Mouse (Mus musculus): ENCODE data around the gene Uggt1.

Gene Uggt1

DNA sequence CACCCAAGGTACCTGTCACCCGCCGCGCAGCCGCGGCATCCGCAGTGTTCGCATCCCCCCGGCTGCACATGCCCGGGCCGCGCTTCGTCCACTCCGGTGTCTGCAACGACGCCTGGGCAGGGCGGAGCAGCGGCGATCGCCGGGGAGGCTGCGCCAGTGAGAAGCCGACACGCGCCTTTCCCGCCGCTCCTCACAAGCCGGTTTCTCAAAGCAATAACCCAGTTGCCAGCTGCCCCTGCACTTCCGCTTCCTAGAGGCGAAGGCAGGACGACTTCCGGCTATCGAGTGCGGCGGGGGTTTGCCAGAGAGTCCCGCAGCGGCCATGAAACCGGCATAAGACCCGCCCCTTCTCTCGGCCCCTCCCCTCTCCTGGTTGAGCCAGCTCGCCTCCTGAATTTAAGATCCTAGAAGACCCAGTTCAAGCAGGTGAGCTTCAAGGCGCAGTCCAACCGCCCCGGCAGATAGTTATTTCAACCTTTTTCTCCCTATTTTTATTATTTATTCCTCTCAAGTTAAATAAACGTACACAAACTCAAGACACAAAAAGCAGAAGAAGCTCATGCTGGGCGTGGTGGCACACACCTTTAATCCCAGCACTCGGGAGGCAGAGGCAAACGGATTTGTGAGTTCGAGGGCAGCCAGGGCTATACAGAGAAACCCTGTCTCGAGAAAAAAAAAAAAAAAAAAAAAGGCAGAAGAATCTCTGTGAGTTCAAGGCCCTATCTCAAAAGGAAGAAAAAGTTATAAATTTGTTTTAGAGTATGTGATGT lies at the start of gene Uggt1:
TSS of gene Uggt1 (minus strand) at position 663 of the 770 bp plus-strand sequence.
- peak; percentile 83 for DNase-seq (ENCODE audit: low spot score)

DNA sequence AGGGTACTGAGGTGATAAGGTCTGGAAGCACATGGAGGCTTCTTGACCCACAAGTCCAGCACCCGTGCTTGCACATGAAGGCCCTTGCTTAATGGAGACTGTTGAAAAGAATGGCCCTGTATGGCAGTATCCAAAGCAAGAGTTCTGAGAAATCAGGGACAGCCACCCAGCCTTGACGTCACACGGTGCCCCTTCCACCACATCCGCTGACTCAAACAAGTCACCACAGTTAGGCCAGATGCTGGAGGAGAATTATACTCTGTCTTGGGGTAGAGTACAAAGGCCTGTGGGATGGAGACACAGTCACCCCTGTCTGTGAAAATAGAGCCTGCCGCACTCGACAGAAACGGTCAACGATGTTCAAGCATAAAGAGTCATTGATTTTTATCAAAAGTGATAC lies 49.0 kb upstream of the Uggt1 start:
- no peak for DNase-seq (ENCODE audit: low spot score)

DNA sequence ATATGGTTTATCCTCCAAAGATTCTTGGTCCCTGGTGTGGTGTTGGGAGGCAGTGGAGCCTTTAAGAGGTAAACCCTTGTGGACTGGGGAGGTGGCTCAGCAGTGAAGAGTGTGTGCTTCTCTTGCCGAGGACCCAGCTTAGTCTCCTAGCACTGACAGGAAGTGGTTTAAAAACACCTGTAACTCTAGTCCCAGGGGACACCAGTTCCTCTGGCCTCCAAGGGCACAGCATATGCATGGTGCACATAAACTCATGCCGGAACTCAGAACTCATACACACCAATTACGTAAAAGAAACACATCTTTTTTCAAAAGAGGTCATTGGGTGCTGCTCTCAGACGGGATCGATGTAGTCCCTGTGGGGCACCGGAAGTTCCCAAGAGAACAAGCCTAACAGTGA lies 37.3 kb upstream of the Uggt1 start:
- no peak for DNase-seq (ENCODE audit: low spot score)

DNA sequence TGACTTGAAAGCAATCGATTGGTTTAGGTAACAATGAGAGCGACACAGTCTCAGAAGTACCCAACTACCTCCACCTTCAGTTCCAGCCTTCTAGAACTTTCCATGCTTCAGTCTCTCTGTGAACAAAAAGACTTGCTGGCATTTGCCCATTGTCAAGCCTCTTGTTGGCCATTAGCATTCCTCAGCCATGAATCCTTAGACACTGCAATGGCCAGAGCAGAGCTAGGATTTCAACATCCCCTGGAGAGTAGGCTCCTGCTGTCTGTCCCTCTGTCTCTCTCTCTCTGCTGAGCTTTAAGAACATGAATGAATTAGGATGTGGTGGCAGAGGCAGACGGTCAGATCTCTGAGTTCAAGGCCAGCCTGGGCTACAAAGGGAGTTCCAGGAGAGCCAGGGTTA lies 36.4 kb upstream of the Uggt1 start:
- no peak for DNase-seq (ENCODE audit: low spot score)

DNA sequence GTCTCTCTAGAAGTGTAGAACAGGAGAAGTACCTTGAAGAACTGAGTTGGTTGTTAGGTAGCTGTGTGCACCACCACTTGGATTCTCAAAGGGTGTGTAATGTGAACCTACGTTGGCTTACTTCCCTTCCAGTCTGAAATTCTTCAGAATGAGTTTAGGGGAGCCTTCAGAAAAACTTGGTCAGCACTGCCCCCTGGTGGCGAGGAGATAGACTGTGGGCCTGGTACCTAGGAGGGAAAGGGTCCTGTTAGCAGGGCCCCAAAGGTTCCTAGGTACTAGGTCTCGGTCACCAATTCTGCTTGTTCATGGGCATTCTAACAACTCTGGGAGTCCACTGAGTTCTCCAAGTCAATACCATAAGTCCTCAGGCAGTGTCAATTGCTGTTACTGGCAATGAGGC lies 34.7 kb upstream of the Uggt1 start:
- DNase-seq (ENCODE audit: low spot score), result peak; percentile 69

DNA sequence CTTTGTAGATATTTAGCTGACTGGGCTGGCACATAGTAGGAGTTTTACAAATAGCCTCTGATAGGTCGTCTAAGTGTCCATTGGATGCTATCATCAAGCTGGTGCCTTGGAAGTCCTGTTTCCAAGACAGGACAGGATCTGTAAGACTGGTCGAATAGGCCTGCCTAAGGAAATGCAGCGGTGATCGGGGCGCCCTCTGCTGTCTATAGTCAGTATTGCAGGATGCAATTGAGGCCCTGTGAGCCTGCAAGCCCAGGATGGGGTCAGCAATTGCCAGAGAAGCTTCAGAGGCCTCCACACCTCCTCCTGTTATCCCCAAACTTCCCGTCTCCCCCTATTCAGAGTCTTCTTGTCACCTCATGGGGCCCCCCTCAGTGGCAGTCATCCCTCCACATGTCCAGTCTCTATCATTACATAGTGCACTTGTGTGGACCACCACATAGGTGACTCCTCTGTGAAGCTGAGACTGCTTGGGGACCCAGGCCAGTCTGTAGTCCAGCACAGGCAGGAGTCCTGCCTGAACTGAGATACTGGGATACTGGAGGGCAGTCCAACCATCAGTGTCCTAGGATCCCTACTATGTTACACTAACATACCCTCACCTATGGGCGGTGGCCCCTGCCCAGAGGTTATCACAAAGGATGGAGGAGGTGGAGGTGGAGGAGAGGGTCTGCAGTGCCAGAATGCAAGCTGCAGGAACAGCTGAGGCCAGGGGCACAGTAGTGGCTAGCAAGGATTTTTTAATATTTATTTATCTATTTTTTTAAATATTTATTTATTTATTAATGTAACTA lies 32.9 kb upstream of the Uggt1 start:
- peak; percentile 68 for DNase-seq (ENCODE audit: low spot score)

DNA sequence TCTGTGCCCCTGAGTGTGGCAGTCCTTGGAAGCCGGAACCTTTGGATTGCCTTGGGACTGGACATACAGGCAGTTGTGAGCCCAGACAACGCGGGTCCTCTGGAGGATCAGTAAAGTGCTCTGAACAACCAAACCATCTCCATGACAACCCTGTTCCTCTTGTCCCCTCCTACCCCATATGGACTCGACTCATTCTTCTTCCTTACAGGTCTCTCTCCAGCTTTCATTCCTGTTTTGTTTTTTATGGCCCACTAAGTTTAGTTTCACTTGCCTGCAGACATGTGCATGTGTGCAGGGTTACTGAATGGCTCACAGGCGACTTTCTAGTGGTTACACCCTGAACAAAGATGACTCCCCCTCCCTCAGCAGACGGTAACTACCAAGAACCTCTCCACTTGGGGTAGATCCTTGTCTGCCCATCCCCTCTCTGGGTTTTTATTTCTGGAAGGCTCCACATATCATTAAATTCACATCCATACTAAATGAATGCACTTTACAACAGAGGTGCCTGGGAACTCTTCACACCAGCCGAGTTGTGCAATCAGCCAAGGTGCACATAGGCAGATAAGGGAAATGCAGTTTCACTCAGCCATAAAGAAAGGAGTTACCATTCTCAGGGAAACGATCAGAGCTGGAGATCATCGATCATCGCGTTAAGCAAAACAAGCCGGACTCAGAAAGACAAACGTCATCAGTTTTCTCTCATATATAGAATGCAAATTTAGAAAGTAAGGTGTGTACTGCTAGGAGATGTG lies 31.3 kb upstream of the Uggt1 start:
- no peak for DNase-seq (ENCODE audit: low spot score)

DNA sequence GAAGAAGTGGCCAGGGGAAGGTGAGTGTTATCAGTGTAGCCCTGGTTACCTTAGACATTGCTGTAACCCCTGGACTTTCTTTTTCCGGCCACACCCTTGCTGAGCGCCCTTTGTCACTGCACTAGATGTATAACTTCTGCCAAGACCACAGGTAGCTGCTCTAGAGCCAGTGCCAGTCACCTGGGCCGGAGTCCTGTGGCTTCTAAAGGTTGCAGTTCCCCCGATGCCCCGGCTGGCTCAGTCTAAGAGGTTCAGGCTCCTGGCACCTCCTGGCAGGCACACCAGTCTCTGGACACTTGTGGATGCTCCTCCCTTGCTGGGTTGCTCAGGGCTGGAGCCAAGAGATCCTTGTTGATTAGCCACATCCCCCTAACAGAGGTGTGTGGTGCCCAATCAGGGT lies 29.9 kb upstream of the Uggt1 start, which contains the start of gene Neurl3:
TSS of gene Neurl3 (minus strand) at position 225 of the 400 bp plus-strand sequence.
- no peak for DNase-seq (ENCODE audit: low spot score)

DNA sequence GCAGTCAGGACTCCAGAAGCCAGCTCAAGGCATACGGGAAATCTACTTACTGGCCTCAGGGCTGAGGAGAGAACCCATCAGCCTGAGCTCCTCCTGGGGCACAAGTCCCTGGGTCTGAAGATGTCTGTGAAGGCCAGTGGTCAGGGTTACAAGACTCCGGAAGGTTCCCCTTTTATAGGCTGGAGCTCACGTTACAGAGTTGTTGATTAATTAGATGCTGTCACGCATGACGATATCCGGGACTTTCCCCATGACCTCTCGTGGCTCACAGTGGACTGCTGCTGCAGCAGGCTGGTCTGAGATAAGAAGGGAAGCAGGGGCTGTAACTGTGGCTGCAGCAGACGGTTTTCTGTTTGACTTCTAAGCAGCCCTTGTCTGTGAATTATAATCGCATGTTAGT lies 28.8 kb upstream of the Uggt1 start:
- DNase-seq (ENCODE audit: low spot score), result peak; percentile 34

DNA sequence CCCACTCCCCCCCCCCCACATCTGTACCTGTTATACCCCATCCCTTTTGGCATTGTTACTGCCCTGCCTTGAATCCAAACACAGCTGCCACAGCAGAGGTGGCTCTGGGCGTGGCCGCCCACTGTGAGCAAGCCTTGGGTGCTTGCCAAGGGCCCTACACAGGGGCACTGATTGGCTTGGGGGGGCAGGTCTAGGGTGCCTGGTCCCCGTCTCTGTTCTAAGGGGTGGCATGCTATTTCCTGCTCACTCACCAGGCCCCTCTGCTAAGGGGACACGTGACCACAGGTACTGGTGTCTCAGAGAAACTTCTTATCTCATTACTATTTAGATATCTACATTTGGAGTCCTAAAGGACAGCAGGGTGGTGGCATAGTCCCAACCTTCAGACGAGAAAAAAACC lies 28.0 kb upstream of the Uggt1 start:
- DNase-seq (ENCODE audit: low spot score), result no peak

DNA sequence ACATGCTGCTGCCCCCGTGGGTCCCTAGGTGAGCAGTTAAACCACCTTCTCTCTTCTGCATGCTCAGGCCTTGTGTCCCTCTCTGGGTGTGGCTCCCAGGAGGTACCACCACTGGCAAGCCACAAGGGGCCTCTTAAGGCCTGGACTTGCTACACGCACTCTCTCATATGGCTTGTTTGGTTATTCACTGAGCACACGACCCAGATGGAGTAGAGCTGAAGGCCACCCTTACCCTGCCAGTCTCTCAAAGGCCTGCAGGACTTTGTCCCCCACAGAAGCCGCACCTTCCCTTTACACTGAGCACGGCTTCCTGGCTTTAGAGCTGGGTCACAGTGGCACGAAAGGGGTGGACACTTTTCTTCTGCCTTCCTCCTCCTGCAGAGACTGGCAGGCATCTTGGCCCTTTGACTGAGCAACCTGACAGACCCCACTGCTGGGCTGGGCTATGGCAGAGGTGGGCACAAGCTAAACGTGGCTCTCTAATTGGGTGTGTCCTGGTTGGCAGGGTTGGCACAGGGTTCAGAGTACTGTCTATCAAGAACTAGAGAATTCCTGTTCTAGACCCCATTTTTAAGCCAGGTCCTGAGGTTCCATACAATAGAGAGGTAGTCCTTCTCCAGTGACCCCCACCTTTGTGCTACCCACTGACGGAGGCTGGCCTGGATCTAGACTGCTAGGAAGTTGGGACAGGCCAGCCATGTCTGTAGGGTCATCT lies 27.2 kb upstream of the Uggt1 start:
- no peak for DNase-seq (ENCODE audit: low spot score)

DNA sequence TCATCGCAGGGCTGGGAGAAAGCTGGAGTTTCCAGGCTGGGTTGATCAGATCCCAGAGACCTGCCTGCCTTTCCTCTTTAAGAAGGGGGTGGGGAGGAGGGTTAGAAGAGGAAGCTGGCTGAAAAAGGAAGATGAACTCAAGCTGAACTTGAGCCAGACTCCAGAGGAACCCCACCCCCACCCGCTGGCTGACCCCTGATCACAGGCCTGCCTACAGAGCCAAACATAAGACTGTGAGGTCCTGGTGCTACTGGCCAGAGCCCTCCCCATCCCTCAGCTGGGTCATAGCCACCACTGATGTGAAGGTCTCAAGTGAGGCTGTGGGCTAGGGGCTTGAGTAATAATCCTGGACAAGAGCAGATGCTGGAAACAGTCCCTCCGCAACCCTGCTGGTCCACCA lies 26.1 kb upstream of the Uggt1 start:
- DNase-seq (ENCODE audit: low spot score), result no peak

DNA sequence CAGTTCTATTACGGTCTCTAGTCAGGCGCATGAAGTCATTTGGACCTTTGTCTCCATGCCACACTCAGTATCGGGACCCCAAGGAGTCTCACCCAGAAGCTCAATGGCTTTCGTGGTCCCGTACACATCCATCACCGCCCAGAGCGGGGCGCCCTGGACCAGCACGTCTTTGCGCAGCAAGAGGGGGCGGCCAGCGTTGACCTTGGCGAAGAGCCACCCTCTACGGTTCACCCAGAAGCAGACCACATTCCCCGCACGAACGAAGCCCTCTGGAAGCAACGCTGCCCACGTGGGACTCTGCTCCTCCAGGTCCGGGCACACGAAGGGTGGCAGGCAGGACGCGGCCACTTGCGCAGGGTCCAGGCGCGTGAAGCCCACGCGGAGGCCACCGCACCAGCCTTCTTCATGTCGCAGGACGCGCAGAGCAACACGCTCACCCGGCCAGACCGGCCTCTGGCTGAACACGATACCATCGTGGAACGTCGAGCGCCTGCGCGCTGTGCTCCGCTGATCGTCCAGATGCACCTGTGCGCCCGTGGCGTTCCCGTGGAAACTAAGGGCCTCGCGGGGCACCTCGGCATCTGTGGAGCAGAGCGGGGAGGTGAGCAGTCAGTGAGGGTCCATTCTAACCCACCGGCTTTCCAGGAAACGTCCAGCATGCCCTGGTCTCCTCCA lies 24.7 kb upstream of the Uggt1 start:
- no peak for DNase-seq (ENCODE audit: low spot score)

DNA sequence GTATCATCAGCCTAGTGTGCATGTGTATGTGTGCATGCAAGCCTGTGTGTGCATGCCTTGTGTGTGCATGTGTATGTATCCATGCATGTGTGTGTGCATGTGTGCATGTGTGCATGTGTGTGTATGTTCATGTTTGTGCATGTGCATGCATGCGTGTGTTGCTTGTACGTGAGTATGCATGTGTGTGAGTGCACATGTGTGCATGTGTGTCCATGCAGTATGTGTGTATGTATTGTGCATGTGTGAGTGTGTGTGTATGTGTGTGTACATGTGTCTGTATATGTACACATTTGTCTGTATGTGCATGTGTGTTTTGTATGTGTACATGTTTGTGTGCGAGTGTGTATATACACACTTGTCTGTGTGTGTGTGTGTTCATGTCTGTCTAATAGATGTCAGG lies 23.1 kb upstream of the Uggt1 start:
- DNase-seq (ENCODE audit: low spot score), result no peak

DNA sequence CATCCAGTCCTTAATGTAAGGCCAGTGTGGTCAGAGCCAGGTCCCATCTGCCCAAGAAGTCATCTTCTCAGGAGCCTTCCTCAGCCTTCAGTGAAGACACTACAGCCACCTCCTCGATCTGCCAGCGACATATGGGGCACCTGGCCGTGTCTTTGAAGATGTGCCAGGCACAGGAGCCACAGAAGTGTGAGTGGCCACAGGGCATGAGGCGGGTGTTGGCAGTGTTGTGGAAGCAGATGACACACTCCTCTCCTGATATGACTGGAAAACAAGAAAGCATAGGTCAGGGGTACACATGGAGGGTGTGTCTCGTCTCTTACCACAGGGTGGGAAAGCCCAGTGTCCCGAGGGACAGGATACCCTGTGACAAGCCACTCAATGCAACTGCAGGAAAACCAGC lies 21.8 kb upstream of the Uggt1 start:
- DNase-seq (ENCODE audit: low spot score), result no peak

DNA sequence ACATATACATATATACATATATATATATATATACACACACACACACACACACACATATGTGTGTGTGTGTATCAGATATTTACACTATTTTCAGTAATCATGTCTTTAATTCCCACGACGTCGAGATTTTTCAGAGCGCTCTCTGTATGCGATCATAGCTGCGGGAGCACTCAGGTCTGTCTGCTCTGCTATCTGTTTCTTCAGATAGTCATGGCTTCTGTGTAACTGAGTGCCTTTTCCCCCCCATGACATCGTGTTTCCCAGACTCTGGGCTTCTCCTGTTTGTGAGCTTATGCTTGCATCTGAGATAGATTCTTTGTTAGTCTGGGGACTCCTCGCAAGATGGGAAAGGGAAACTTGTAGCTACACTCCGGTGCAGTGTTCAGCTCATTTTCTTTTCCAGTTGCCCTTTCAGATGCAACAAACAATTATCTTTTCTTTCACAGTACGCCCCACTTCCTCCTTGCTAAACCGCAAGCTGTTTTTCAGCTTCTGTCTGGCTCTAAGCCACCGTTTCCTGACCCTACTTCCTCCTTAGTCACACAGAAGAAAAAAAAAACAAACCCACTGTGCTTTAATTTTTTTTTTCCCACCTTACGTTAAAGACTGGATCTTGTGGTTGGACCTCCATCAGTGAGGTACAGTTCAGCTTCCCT lies 19.4 kb upstream of the Uggt1 start:
- peak; percentile 47 for DNase-seq (ENCODE audit: low spot score)

DNA sequence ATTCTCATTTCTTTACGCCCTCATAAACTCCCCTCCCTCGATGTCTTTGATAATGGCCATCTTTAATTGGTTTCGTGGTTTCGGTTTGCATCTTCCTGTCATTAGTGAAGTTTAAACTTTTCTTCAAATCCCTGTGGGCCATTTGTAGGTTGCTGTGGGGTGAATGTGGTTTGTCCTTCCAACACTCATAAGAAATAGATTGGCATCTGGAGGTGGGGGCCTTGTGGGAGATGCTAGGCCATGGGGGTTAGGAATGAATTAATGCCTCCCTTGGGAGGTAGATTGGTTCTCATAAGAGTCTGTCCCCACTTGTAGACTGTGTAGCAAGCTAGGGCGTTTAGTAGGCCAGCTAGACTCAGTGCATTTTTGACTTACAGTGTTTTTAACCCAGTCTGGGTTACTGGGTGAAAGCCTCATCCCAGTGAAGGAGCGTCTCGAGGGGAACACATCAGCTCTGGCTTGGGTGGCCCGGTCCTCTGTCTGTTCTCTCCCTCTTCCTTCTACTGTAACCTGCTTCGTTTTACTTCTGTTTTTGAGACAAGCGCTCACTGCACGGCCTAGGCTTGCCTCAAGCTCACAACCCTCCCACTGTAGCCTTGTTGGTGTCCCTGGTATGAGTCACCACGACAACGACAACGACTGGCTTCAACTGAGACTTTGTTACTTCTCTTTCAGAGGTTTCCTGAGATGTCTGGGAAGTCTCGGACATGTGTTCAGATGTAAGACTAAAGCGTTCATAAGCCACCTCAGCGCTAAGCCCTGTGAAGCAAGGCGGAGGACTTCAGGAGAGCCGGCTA lies 17.4 kb upstream of the Uggt1 start:
- DNase-seq (ENCODE audit: low spot score), result no peak

DNA sequence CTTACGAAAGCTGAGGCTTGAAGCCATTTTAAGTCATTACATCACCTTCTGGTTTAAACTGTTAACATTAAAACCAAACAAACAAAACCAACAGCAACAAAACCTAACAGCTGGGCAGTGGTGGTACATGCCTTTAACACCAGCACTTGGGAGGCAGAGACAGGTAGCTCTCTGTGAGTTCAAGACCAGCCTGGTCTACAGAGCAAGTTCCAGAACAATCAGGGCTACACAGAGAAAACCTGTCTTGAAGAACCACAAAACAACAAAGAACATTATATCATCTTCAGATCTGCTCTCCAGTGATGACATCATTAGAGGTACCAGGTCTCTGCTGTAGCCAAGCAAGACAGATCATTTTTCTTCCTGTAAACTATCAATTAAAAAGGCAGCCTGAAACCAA lies 15.9 kb upstream of the Uggt1 start:
- DNase-seq (ENCODE audit: low spot score), result no peak

DNA sequence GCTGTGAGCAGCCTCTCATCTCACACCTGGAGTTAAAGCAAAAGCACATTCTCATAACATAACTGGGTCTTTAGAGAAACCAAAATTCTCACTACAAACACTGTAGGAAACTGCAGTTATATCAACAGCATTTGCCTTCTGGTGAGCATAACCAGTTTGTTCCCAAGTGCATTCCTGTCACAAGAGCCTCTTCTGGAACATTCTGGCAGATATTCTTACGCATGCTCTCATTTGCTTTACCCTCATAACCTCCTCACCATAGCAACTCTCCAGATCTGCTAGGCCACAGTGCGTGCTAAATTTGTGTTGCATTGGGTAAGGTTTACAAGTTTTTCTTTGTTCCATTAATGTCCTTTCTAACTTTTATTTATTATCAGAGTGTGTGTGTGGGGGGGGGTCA lies 14.8 kb upstream of the Uggt1 start:
- DNase-seq (ENCODE audit: low spot score), result no peak

DNA sequence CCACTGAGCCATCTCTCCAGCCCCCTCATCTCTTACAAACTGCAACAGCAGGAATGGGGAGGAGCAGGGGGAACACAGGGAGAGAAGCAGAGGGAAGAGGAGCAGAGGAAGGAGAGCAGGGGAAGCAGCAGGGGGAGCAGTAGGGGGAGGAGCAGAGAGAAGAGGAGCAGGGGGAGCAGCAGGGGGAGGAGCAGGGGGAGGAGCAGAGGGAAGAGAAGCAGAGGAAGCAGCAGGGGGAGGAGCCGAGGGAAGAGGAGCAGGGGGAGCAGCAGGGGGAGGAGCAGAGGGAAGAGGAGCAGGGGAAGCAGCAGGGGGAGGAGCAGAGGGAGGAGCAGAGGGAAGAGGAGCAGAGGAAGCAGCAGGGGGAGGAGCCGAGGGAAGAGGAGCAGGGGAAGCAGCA lies 14.1 kb upstream of the Uggt1 start:
- no peak for DNase-seq (ENCODE audit: low spot score)

Data from spleen, adult 12 weeks (tissue).